ENCODE assay signal across 13 mouse cellular contexts in the genomic region with DNA sequence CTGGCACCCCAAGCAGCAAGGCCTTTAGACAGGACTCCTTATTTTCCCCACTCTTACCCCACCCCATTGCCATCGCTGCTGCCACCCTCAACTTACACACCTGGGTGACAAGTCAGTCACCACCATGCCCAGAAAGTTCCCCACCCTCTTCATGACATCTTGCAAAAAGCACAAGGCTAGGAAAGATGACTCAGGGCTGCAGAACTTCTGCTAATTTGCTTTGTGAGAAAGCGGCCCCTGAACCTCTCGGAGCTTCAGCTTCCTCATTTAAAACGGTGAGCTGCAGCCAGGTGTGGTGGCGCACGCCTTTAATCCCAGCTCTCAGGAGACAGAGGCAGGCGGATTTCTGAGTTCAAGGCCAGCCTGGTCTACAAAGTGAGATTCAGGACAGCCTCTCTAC.
DNase-seq lines count a peak whose midpoint lies in the region; ATAC-seq and TF ChIP-seq lines count a peak whose summit lies in the region.
"Had no signal": no experiment of that assay in that cellular context is flagged by ENCODE, and none has a peak within 500 bp of the region (broad histone marks: within the 10 kb centered on the region; RNA-seq: fewer than 3 reads in every experiment).

No protein-coding gene starts in this region.

- H3K27me3 ChIP-seq in hindbrain, embryonic 12.5 days: no peaks in the 10 kb centered on the region
- no peaks in the 10 kb centered on the region for H3K27me3 ChIP-seq in hindbrain, postnatal 0 days (ENCODE audit: insufficient read depth, low read length)
- no peaks in the 10 kb centered on the region for H3K27me3 ChIP-seq in MEL (ENCODE audit: control insufficient read depth in 1 of 2, insufficient read depth in 2 of 2, low read length in 2 of 2)
- H3K27me3 ChIP-seq in limb, embryonic 11.5 days (ENCODE audit: control insufficient read depth, insufficient read depth, low read length): no peaks in the 10 kb centered on the region
- H3K27me3 ChIP-seq: forebrain, embryonic 13.5 days; neural tube, embryonic 12.5 days had no signal

- TF ChIP-seq RAD21 in MEL (IDR thresholded peaks at IDR 0.05; ENCODE audit: low read depth, low read length): no peak

- ATAC-seq in hindbrain, embryonic 12.5 days (ENCODE audit: low FRiP score): no peak
- ATAC-seq in hindbrain, postnatal 0 days: no peak
- ATAC-seq in limb, embryonic 11.5 days (ENCODE audit: insufficient number of reproducible peaks, low FRiP score, low TSS enrichment, low read depth): no peak
- ATAC-seq in cerebellum, adult (ENCODE audit: insufficient number of reproducible peaks, low FRiP score, low TSS enrichment): no peak
- ATAC-seq: forebrain, embryonic 13.5 days had no signal

- no peak overlapping the region for H3K4me2 ChIP-seq in hindbrain, embryonic 12.5 days (replicated peaks)
- no peak overlapping the region for H3K4me2 ChIP-seq in hindbrain, postnatal 0 days (ENCODE audit: low read depth, low read length)
- H3K4me2 ChIP-seq in limb, embryonic 11.5 days (ENCODE audit: low read depth, severe bottlenecking): no peak overlapping the region
- H3K4me2 ChIP-seq: forebrain, embryonic 13.5 days; neural tube, embryonic 12.5 days had no signal

- no peak overlapping the region for H3K4me3 ChIP-seq in hindbrain, embryonic 12.5 days
- H3K4me3 ChIP-seq in hindbrain, postnatal 0 days (ENCODE audit: low read length): no peak overlapping the region
- no peak overlapping the region for H3K4me3 ChIP-seq in MEL (ENCODE audit: control insufficient read depth in 1 of 2, insufficient read depth in 1 of 2, low read depth in 2 of 2, low read length in 2 of 2)
- H3K4me3 ChIP-seq in limb, embryonic 11.5 days (ENCODE audit: low read depth, low read length): no peak overlapping the region
- H3K4me3 ChIP-seq: forebrain, embryonic 13.5 days; neural tube, embryonic 12.5 days had no signal

- TF ChIP-seq CTCF in hindbrain, postnatal 0 days (IDR thresholded peaks at IDR 0.05; ENCODE audit: low read depth): no peak
- TF ChIP-seq CTCF in MEL (IDR thresholded peaks at IDR 0.05 in 2 of 3, conservative IDR thresholded peaks at IDR 0.05 in 1 of 3; ENCODE audit: control insufficient read depth in 1 of 3, insufficient read depth in 1 of 3, low read depth in 2 of 3, low read length in 3 of 3, poor library complexity in 1 of 3, severe bottlenecking in 1 of 3): no peak

- peaks cover 50% of the 10 kb centered on the region for H3K4me1 ChIP-seq in hindbrain, embryonic 12.5 days
- peaks cover 25% of the 10 kb centered on the region for H3K4me1 ChIP-seq in hindbrain, postnatal 0 days (ENCODE audit: insufficient read depth, low read length)
- no peaks in the 10 kb centered on the region for H3K4me1 ChIP-seq in MEL (ENCODE audit: control insufficient read depth in 1 of 2, insufficient read depth in 2 of 2, low read length in 2 of 2)
- H3K4me1 ChIP-seq in limb, embryonic 11.5 days (ENCODE audit: control insufficient read depth, insufficient read depth, low read length): peaks cover 27% of the 10 kb centered on the region

- no peak for TF ChIP-seq POLR2A in MEL (IDR thresholded peaks at IDR 0.05; ENCODE audit: control insufficient read depth in 1 of 2, insufficient read depth in 1 of 2, low read depth in 1 of 2, low read length in 2 of 2, poor library complexity in 1 of 2)

- H3K79me2 ChIP-seq in MEL (ENCODE audit: control insufficient read depth, insufficient read depth, low read length, poor library complexity): no peaks in the 10 kb centered on the region

- peaks cover 23% of the 10 kb centered on the region for H3K36me3 ChIP-seq in hindbrain, embryonic 12.5 days
- no peaks in the 10 kb centered on the region for H3K36me3 ChIP-seq in hindbrain, postnatal 0 days (ENCODE audit: insufficient read depth, low read length)
- H3K36me3 ChIP-seq in MEL (ENCODE audit: control insufficient read depth in 1 of 2, insufficient read depth in 2 of 2, low read length in 2 of 2): no peaks in the 10 kb centered on the region
- H3K36me3 ChIP-seq in limb, embryonic 11.5 days (ENCODE audit: control insufficient read depth, insufficient read depth, low read length): 0 out of 2 replicates have a peak, but pooled peaks cover 5% of the 10 kb centered on the region

- 90% methylated on average over 7 of the region's 7 CpGs for WGBS in hindbrain, embryonic 12.5 days
- WGBS in hindbrain, postnatal 0 days: 79% methylated on average over 7 of the region's 7 CpGs
- WGBS in limb, embryonic 11.5 days: 81% methylated on average over 7 of the region's 7 CpGs

- no peaks in the 10 kb centered on the region for H3K9me3 ChIP-seq in hindbrain, embryonic 12.5 days (replicated peaks)
- H3K9me3 ChIP-seq in hindbrain, postnatal 0 days (ENCODE audit: low read length): no peaks in the 10 kb centered on the region
- no peaks in the 10 kb centered on the region for H3K9me3 ChIP-seq in MEL (replicated peaks; ENCODE audit: insufficient read depth, low read length)
- no peaks in the 10 kb centered on the region for H3K9me3 ChIP-seq in limb, embryonic 11.5 days (ENCODE audit: control insufficient read depth, low read length)
- H3K9me3 ChIP-seq: forebrain, embryonic 13.5 days; neural tube, embryonic 12.5 days had no signal

- no peak overlapping the region for H3K9ac ChIP-seq in hindbrain, embryonic 12.5 days
- H3K9ac ChIP-seq in hindbrain, postnatal 0 days (replicated peaks; ENCODE audit: low read length): no peak overlapping the region
- no peak overlapping the region for H3K9ac ChIP-seq in MEL (ENCODE audit: control insufficient read depth, low read depth, low read length, poor library complexity, severe bottlenecking)
- H3K9ac ChIP-seq in limb, embryonic 11.5 days (ENCODE audit: low read length): no peak overlapping the region
- H3K9ac ChIP-seq: forebrain, embryonic 13.5 days; neural tube, embryonic 12.5 days had no signal

- TF ChIP-seq EP300 in MEL (IDR thresholded peaks at IDR 0.05; ENCODE audit: low read depth in 1 of 2, low read length in 2 of 2): no peak

- no peak for DNase-seq in hindbrain, postnatal 0 days (ENCODE audit: low spot score)
- DNase-seq in 416B (ENCODE audit: low read depth): peak; percentile 58
- DNase-seq in MEL (ENCODE audit: low read depth, low spot score): peak; percentile 55
- no peak for DNase-seq in limb, embryonic 11.5 days (ENCODE audit: low spot score)
- DNase-seq in Muller cell, postnatal 12 days (ENCODE audit: inconsistent ontology term): no peak
- no peak for DNase-seq in layer of hippocampus, adult 9-11 months
- DNase-seq: adrenal gland, adult 2 months; cerebellum, adult 9-10 months; kidney, adult 18-20 months had no signal

- 0 out of 2 replicates have a peak overlapping the region, but pooled peaks have one; percentile 7 for H3K27ac ChIP-seq in hindbrain, embryonic 12.5 days
- no peak overlapping the region; the same call in 1 of the 2 replicates for H3K27ac ChIP-seq in hindbrain, postnatal 0 days
- no peak overlapping the region for H3K27ac ChIP-seq in MEL (ENCODE audit: control insufficient read depth, low read depth, low read length)
- H3K27ac ChIP-seq in limb, embryonic 11.5 days (replicated peaks; ENCODE audit: low read depth, low read length): peak overlapping the region; percentile 49
- H3K27ac ChIP-seq: neural tube, embryonic 12.5 days had no signal

TF ChIP-seq in MEL, 35 proteins besides CTCF, POLR2A, EP300 and RAD21:
- TF ChIP-seq ZMIZ1 (IDR thresholded peaks at IDR 0.05; ENCODE audit: low read depth, low read length) (no peak), POLR2AphosphoS2 (IDR thresholded peaks at IDR 0.05; ENCODE audit: low read length) (no peak), UBTF (IDR thresholded peaks at IDR 0.05; ENCODE audit: borderline replicate concordance, insufficient read depth, low read depth, low read length) (no peak)

Comparison
In these comparisons a context has a peak if more than half of its experiments do, and no peak if none do; other contexts are left out.
1. H3K27ac ChIP-seq: peak in hindbrain, embryonic 12.5 days (single experiment) and limb, embryonic 11.5 days (single experiment); none in hindbrain, postnatal 0 days (single experiment) and MEL (single experiment).
2. DNase-seq: peak in 416B (single experiment) and MEL (single experiment); none in hindbrain, postnatal 0 days (single experiment), limb, embryonic 11.5 days (single experiment), Muller cell, postnatal 12 days (single experiment) and layer of hippocampus, adult 9-11 months (single experiment).